Mouse (Mus musculus): ENCODE measurements around the gene Kctd15.

DNA sequence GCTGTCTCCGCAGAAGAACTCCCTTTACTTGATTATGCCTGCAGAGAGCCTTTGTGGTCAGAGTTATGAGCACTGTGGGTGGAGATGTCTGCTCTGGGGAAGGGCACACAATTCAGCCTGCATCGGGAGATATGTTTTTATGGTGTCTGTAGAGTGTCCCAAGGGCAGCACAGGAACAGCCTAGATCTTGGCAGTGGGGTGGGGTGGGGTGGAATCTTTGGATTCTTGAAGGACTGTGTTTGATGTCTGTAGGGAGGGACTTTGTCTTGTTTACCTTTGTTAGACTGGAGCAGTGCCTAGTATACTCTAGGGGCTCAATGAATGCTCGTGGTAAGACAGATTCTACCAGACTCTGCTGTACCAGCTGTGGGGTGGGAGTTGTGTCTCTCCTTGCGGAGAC, 28.6 kb upstream of the Kctd15 start:
- no peak for TF ChIP-seq POLR2A (IDR thresholded peaks at IDR 0.05; ENCODE audit: control insufficient read depth in 1 of 2, insufficient read depth in 1 of 2, low read depth in 1 of 2, low read length in 2 of 2, poor library complexity in 1 of 2)
- no peak for TF ChIP-seq HCFC1 (IDR thresholded peaks at IDR 0.05; ENCODE audit: low read depth, low read length)
- no peak for TF ChIP-seq TBP (IDR thresholded peaks at IDR 0.05; ENCODE audit: low read depth, low read length)
- no peak for TF ChIP-seq ETS1 (IDR thresholded peaks at IDR 0.05; ENCODE audit: low read depth, low read length)
- TF ChIP-seq JUND (IDR thresholded peaks at IDR 0.05; ENCODE audit: low read depth, low read length), result no peak
- no peak for TF ChIP-seq TCF12 (IDR thresholded peaks at IDR 0.05; ENCODE audit: low read depth, low read length)
- no peak for TF ChIP-seq MXI1 (IDR thresholded peaks at IDR 0.05; ENCODE audit: low read depth, low read length)
- TF ChIP-seq POLR2AphosphoS2 (IDR thresholded peaks at IDR 0.05; ENCODE audit: low read length), result no peak
- no peak for TF ChIP-seq CTCF (IDR thresholded peaks at IDR 0.05 in 2 of 3, conservative IDR thresholded peaks at IDR 0.05 in 1 of 3; ENCODE audit: control insufficient read depth in 1 of 3, insufficient read depth in 1 of 3, low read depth in 2 of 3, low read length in 3 of 3, poor library complexity in 1 of 3, severe bottlenecking in 1 of 3)
- TF ChIP-seq ZNF384 (IDR thresholded peaks at IDR 0.05; ENCODE audit: low read depth, low read length), result no peak
- no peak for TF ChIP-seq EP300 (IDR thresholded peaks at IDR 0.05; ENCODE audit: low read depth in 1 of 2, low read length in 2 of 2)
- TF ChIP-seq USF2 (IDR thresholded peaks at IDR 0.05; ENCODE audit: borderline replicate concordance in 1 of 2, insufficient read depth in 1 of 2, low read depth in 1 of 2, low read length in 2 of 2), result no peak
